Mouse (Mus musculus): ENCODE measurements around the gene Hist1h4d. TPM values are rescaled to one million over a fixed set of nuclear protein-coding genes. Genes with fewer than 3 reads are reported as not detected.
"Not testable (repeated sequence)": the region's sequence is repeated elsewhere in the genome, so short reads cannot be mapped to it uniquely, and the experiment has no call there.

Hist1h4d gene
- polyA plus RNA-seq, 1 experiment from 2014 or later: 86.3 TPM

- H3K27ac ChIP-seq (ENCODE audit: low read length): peak overlapping the region; percentile 96
- 0% methylated on average over 1 of the region's 1 CpGs for WGBS
- no peak for ATAC-seq (ENCODE audit: insufficient read depth, low FRiP score)
- no peaks in the 10 kb centered on the region for H3K9me3 ChIP-seq (replicated peaks; ENCODE audit: control insufficient read depth, low read length)
- H3K4me2 ChIP-seq (ENCODE audit: low read depth, low read length): peak overlapping the region; percentile 73
- H3K27me3 ChIP-seq (ENCODE audit: control insufficient read depth, insufficient read depth, low read length): no peaks in the 10 kb centered on the region
- peaks cover 26% of the 10 kb centered on the region for H3K4me1 ChIP-seq (ENCODE audit: control insufficient read depth, insufficient read depth, low read length)
- H3K9ac ChIP-seq (ENCODE audit: low read length): peak overlapping the region; percentile 70
- H3K4me3 ChIP-seq (replicated peaks; ENCODE audit: low read length): peak overlapping the region; percentile 44
- no peaks in the 10 kb centered on the region for H3K36me3 ChIP-seq (ENCODE audit: control insufficient read depth, insufficient read depth, low read length)
Measured at GRCm38 (mm10) chr13:23586940-23587225, 5.5 kb downstream of the Hist1h4d start.

- ATAC-seq (ENCODE audit: insufficient read depth, low FRiP score): no peak
- Histone ChIP-seq H3K36me3 (ENCODE audit: control insufficient read depth, insufficient read depth, low read length) (no peaks in the 10 kb centered on the region), H3K4me1 (ENCODE audit: control insufficient read depth, insufficient read depth, low read length) (peaks cover 4% of the 10 kb centered on the region; the same call in 1 of the 2 replicates), H3K9me3 (replicated peaks; ENCODE audit: control insufficient read depth, low read length) (no peaks in the 10 kb centered on the region), H3K27me3 (ENCODE audit: control insufficient read depth, insufficient read depth, low read length) (no peaks in the 10 kb centered on the region), H3K4me2 (ENCODE audit: low read depth, low read length) (no peak overlapping the region), H3K27ac (ENCODE audit: low read length) (no peak overlapping the region), H3K9ac (ENCODE audit: low read length) (no peak overlapping the region), H3K4me3 (replicated peaks; ENCODE audit: low read length) (no peak overlapping the region)
- 89% methylated on average over 7 of the region's 7 CpGs for WGBS
Measured at GRCm38 (mm10) chr13:23591206-23591605, 9.8 kb downstream of the Hist1h4d start.

- H3K27ac ChIP-seq (ENCODE audit: low read length); H3K36me3 ChIP-seq (ENCODE audit: control insufficient read depth, insufficient read depth, low read length); H3K4me2 ChIP-seq (ENCODE audit: low read depth, low read length); H3K4me3 ChIP-seq (replicated peaks; ENCODE audit: low read length); ATAC-seq (ENCODE audit: insufficient read depth, low FRiP score); H3K4me1 ChIP-seq (ENCODE audit: control insufficient read depth, insufficient read depth, low read length); H3K9me3 ChIP-seq (replicated peaks; ENCODE audit: control insufficient read depth, low read length); H3K27me3 ChIP-seq (ENCODE audit: control insufficient read depth, insufficient read depth, low read length); H3K9ac ChIP-seq (ENCODE audit: low read length): not testable (repeated sequence)
- 76% methylated on average over 7 of the region's 7 CpGs for WGBS
Measured at GRCm38 (mm10) chr13:23591886-23592285, 10.5 kb downstream of the Hist1h4d start.

GRCm38 (mm10) chr13:23592614-23593013 is 11.2 kb downstream of the Hist1h4d start:
- peak overlapping the region; percentile 59 for H3K27ac ChIP-seq (ENCODE audit: low read length)
- H3K4me2 ChIP-seq (ENCODE audit: low read depth, low read length): no peak overlapping the region
- no peaks in the 10 kb centered on the region for H3K27me3 ChIP-seq (ENCODE audit: control insufficient read depth, insufficient read depth, low read length)
- ATAC-seq (ENCODE audit: insufficient read depth, low FRiP score): no peak
- H3K9me3 ChIP-seq (replicated peaks; ENCODE audit: control insufficient read depth, low read length): no peaks in the 10 kb centered on the region
- WGBS: 73% methylated on average over 7 of the region's 7 CpGs
- no peak overlapping the region for H3K4me3 ChIP-seq (replicated peaks; ENCODE audit: low read length)
- no peaks in the 10 kb centered on the region for H3K36me3 ChIP-seq (ENCODE audit: control insufficient read depth, insufficient read depth, low read length)
- H3K4me1 ChIP-seq (ENCODE audit: control insufficient read depth, insufficient read depth, low read length): no peaks in the 10 kb centered on the region; the same call in 1 of the 2 replicates
- no peak overlapping the region for H3K9ac ChIP-seq (ENCODE audit: low read length)

- H3K9ac ChIP-seq (ENCODE audit: low read length): 0 out of 2 replicates have a peak overlapping the region, but pooled peaks have one; percentile 17
- ATAC-seq (ENCODE audit: insufficient read depth, low FRiP score): no peak
- 53% methylated on average over 5 of the region's 5 CpGs for WGBS
Measured at GRCm38 (mm10) chr13:23593051-23593770, 11.8 kb downstream of the Hist1h4d start.

GRCm38 (mm10) chr13:23595185-23595584 is 13.8 kb downstream of the Hist1h4d start:
- 69% methylated on average over 2 of the region's 2 CpGs for WGBS
- Histone ChIP-seq H3K27ac (ENCODE audit: low read length) (no peak overlapping the region), H3K36me3 (ENCODE audit: control insufficient read depth, insufficient read depth, low read length) (no peaks in the 10 kb centered on the region), H3K4me2 (ENCODE audit: low read depth, low read length) (no peak overlapping the region), H3K9ac (ENCODE audit: low read length) (no peak overlapping the region), H3K9me3 (replicated peaks; ENCODE audit: control insufficient read depth, low read length) (no peaks in the 10 kb centered on the region), H3K4me3 (replicated peaks; ENCODE audit: low read length) (no peak overlapping the region), H3K4me1 (ENCODE audit: control insufficient read depth, insufficient read depth, low read length) (no peaks in the 10 kb centered on the region; the same call in 1 of the 2 replicates), H3K27me3 (ENCODE audit: control insufficient read depth, insufficient read depth, low read length) (no peaks in the 10 kb centered on the region)
- no peak for ATAC-seq (ENCODE audit: insufficient read depth, low FRiP score)

More at GRCm38 (mm10) chr13:23593051-23593770, 11.8 kb downstream of the Hist1h4d start:
- H3K4me3 ChIP-seq (replicated peaks; ENCODE audit: low read length): no peak overlapping the region
- no peaks in the 10 kb centered on the region for H3K36me3 ChIP-seq (ENCODE audit: control insufficient read depth, insufficient read depth, low read length)
- no peak overlapping the region for H3K4me2 ChIP-seq (ENCODE audit: low read depth, low read length)
- H3K9me3 ChIP-seq (replicated peaks; ENCODE audit: control insufficient read depth, low read length): no peaks in the 10 kb centered on the region
- H3K27me3 ChIP-seq (ENCODE audit: control insufficient read depth, insufficient read depth, low read length): no peaks in the 10 kb centered on the region
- H3K4me1 ChIP-seq (ENCODE audit: control insufficient read depth, insufficient read depth, low read length): no peaks in the 10 kb centered on the region; the same call in 1 of the 2 replicates
- peak overlapping the region; percentile 59 for H3K27ac ChIP-seq (ENCODE audit: low read length)

GRCm38 (mm10) chr13:23595622-23596372 is 14.4 kb downstream of the Hist1h4d start:
- 72% methylated on average over 7 of the region's 7 CpGs for WGBS
- ATAC-seq (ENCODE audit: insufficient read depth, low FRiP score): peak; percentile 50; the same call in 1 of the 2 replicates

GRCm38 (mm10) chr13:23597957-23598356 is 16.6 kb downstream of the Hist1h4d start:
- no peak overlapping the region for H3K27ac ChIP-seq (ENCODE audit: low read length)
- no peaks in the 10 kb centered on the region for H3K9me3 ChIP-seq (replicated peaks; ENCODE audit: control insufficient read depth, low read length)
- no peak overlapping the region for H3K4me3 ChIP-seq (replicated peaks; ENCODE audit: low read length)
- H3K36me3 ChIP-seq (ENCODE audit: control insufficient read depth, insufficient read depth, low read length): no peaks in the 10 kb centered on the region
- no peaks in the 10 kb centered on the region for H3K4me1 ChIP-seq (ENCODE audit: control insufficient read depth, insufficient read depth, low read length)
- H3K4me2 ChIP-seq (ENCODE audit: low read depth, low read length): no peak overlapping the region
- WGBS: 6% methylated on average over 9 of the region's 9 CpGs
- 0 out of 2 replicates have a peak, but pooled peaks have one; percentile 40 for ATAC-seq (ENCODE audit: insufficient read depth, low FRiP score)
- H3K9ac ChIP-seq (ENCODE audit: low read length): no peak overlapping the region
- no peaks in the 10 kb centered on the region for H3K27me3 ChIP-seq (ENCODE audit: control insufficient read depth, insufficient read depth, low read length)

More at GRCm38 (mm10) chr13:23595622-23596372, 14.4 kb downstream of the Hist1h4d start:
- H3K4me1 ChIP-seq (ENCODE audit: control insufficient read depth, insufficient read depth, low read length): no peaks in the 10 kb centered on the region; the same call in 1 of the 2 replicates
- H3K9ac ChIP-seq (ENCODE audit: low read length): no peak overlapping the region
- H3K4me3 ChIP-seq (replicated peaks; ENCODE audit: low read length): no peak overlapping the region
- H3K4me2 ChIP-seq (ENCODE audit: low read depth, low read length): no peak overlapping the region
- peak overlapping the region; percentile 33; the same call in 1 of the 2 replicates for H3K27ac ChIP-seq (ENCODE audit: low read length)
- no peaks in the 10 kb centered on the region for H3K36me3 ChIP-seq (ENCODE audit: control insufficient read depth, insufficient read depth, low read length)
- no peaks in the 10 kb centered on the region for H3K9me3 ChIP-seq (replicated peaks; ENCODE audit: control insufficient read depth, low read length)
- H3K27me3 ChIP-seq (ENCODE audit: control insufficient read depth, insufficient read depth, low read length): no peaks in the 10 kb centered on the region

GRCm38 (mm10) chr13:23603182-23603699 is 21.8 kb downstream of the Hist1h4d start:
- H3K4me3 ChIP-seq (replicated peaks; ENCODE audit: low read length): no peak overlapping the region
- H3K9me3 ChIP-seq (replicated peaks; ENCODE audit: control insufficient read depth, low read length): no peaks in the 10 kb centered on the region
- H3K9ac ChIP-seq (ENCODE audit: low read length): no peak overlapping the region
- ATAC-seq (ENCODE audit: insufficient read depth, low FRiP score): no peak
- no peak overlapping the region for H3K4me2 ChIP-seq (ENCODE audit: low read depth, low read length)
- no peaks in the 10 kb centered on the region for H3K36me3 ChIP-seq (ENCODE audit: control insufficient read depth, insufficient read depth, low read length)
- WGBS: 67% methylated on average over 7 of the region's 7 CpGs
- no peak overlapping the region for H3K27ac ChIP-seq (ENCODE audit: low read length)
- no peaks in the 10 kb centered on the region for H3K4me1 ChIP-seq (ENCODE audit: control insufficient read depth, insufficient read depth, low read length)
- no peaks in the 10 kb centered on the region for H3K27me3 ChIP-seq (ENCODE audit: control insufficient read depth, insufficient read depth, low read length)

Measured in stomach, embryonic 16.5 days (tissue).